Mouse (Mus musculus) macrophage (primary cell): ENCODE results near the gene Gm17364. TPM values are rescaled to one million over a fixed set of nuclear protein-coding genes. Genes with fewer than 3 reads are reported as not detected.

Experiments used
- H3K27ac ChIP-seq: fragments of 350-480 bp; formaldehyde crosslinking; 2 replicates; pipeline ENCODE4 v1.9.0; 2021
- H3K36me3 ChIP-seq: fragments of 350-480 bp; formaldehyde crosslinking; 2 replicates; pipeline ENCODE4 v1.9.0; 2021; ENCODE audit errors: inconsistent target
- H3K4me3 ChIP-seq: fragments of 350-480 bp; formaldehyde crosslinking; 2 replicates; pipeline ENCODE4 v1.9.0; 2021; ENCODE audit errors: inconsistent target
- H3K79me2 ChIP-seq: fragments of 350-480 bp; formaldehyde crosslinking; 2 replicates; pipeline ENCODE4 v1.9.0; 2021; ENCODE audit errors: inconsistent target
- WGBS: methylation state at CpG from one replicate; pipeline ENCODE4 v1.1.7; 2026; ENCODE audit warnings: inconsistent platforms; ENCODE audit not compliant: missing documents; 5-methylcytosine and 5-hydroxymethylcytosine counted together
- polyA plus RNA-seq: library from polyadenylated mRNA; stranded (reverse); fragments of 250-400 nt; gene quantifications from 3 replicates; pipeline ENCODE4 v1.2.4, GENCODE M21; 2018; ENCODE audit warnings: inconsistent platforms

Gm17364 gene
- polyA plus RNA-seq, 1 experiment from 2014 or later = not detected

GRCm38 (mm10) chr13:41244306-41244830, 29.4 kb downstream of the Gm17364 start:
- Histone ChIP-seq H3K36me3 (no peaks in the 10 kb centered on the region), H3K4me3 (no peak overlapping the region), H3K79me2 (no peaks in the 10 kb centered on the region), H3K27ac (no peak overlapping the region)
- WGBS = 29% methylated on average over 6 of the region's 6 CpGs

DNA sequence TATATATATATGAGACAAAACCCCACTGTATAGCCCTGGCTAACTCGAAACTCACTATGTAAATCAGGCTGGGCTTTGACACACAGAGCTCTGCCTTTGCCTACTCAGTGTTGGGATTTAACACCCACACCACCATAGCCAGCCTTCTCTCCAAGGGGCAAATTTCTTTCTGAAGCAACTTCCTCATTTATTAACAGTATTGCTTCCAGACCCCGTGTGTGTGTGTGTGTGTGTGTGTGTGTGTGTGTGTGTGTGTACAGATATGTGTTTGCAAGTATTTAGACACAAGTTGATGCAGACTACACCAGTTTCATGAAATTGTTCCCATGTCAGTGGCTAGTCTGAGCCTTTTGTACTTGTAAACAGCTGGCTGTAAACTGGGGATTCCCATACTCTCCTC, 32.2 kb downstream of the Gm17364 start:
- no peaks in the 10 kb centered on the region for H3K36me3 ChIP-seq
- no peaks in the 10 kb centered on the region for H3K79me2 ChIP-seq
- 7% methylated on average over 2 of the region's 2 CpGs for WGBS
- no peak overlapping the region for H3K4me3 ChIP-seq
- no peak overlapping the region for H3K27ac ChIP-seq

- H3K79me2 ChIP-seq = no peaks in the 10 kb centered on the region
- no peak overlapping the region for H3K4me3 ChIP-seq
- H3K27ac ChIP-seq = no peak overlapping the region
- 6% methylated on average over 5 of the region's 5 CpGs for WGBS
- H3K36me3 ChIP-seq = no peaks in the 10 kb centered on the region
Observed at GRCm38 (mm10) chr13:41238805-41239130, 35.0 kb downstream of the Gm17364 start.

GRCm38 (mm10) chr13:41238035-41238804, 35.6 kb downstream of the Gm17364 start:
- no peaks in the 10 kb centered on the region for H3K36me3 ChIP-seq
- no peak overlapping the region for H3K4me3 ChIP-seq
- WGBS = 81% methylated on average over 10 of the region's 10 CpGs
- H3K79me2 ChIP-seq = no peaks in the 10 kb centered on the region
- H3K27ac ChIP-seq = no peak overlapping the region

DNA sequence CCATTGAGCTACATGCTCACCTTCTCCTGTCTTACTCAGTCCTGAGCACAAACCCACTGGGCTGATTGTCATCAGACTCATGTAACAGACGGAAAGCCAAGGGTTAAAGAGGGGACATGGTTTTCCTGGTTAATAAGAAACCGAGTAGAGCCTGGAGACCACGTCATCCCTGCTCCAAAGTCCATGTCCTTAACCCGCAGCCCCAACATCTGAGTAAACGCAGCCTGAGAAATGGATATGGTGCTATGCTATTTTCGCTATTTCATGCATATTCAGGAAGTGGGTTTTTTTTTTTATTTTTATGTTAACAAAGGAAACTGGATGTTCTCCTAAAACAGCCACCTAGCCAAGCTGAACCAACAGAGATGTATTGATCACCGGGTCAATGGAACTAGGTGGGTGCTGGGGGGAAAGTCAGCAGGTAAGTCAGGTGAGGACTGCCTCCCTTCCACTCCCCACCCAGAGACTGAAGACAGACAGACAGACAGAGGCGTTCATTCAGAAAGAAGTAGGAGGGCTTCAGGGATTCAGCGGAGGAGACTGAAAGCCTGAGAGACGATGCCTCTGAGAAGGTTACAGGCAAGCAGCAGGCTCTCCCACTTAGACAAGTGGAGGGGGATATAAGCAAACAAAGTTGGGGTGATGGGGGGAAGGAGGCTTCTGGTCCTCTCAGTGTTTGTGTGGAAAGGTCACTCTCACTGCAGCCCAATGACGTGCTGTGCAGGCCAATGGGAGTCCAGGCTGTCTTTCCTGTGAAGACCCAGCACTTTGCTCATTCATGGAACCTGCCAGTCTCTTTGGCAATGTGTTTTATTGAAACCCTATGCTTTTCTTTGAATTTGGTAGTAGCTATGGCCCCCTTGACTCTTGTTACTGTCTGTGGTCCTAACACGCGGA, 37.7 kb downstream of the Gm17364 start:
- 48% methylated on average over 13 of the region's 13 CpGs for WGBS
- H3K79me2 ChIP-seq = no peaks in the 10 kb centered on the region
- H3K27ac ChIP-seq = no peak overlapping the region
- H3K36me3 ChIP-seq = no peaks in the 10 kb centered on the region
- H3K4me3 ChIP-seq = no peak overlapping the region

- no peaks in the 10 kb centered on the region for H3K79me2 ChIP-seq
- H3K36me3 ChIP-seq = no peaks in the 10 kb centered on the region
- H3K4me3 ChIP-seq = no peak overlapping the region
- 92% methylated on average over 6 of the region's 6 CpGs for WGBS
- no peak overlapping the region for H3K27ac ChIP-seq
Observed at GRCm38 (mm10) chr13:41235181-41235580, 38.6 kb downstream of the Gm17364 start.

- Histone ChIP-seq H3K27ac (no peak overlapping the region), H3K36me3 (no peaks in the 10 kb centered on the region), H3K79me2 (no peaks in the 10 kb centered on the region), H3K4me3 (no peak overlapping the region)
- WGBS = 95% methylated on average over 7 of the region's 7 CpGs
Observed at GRCm38 (mm10) chr13:41233241-41233640, 40.5 kb downstream of the Gm17364 start.

DNA sequence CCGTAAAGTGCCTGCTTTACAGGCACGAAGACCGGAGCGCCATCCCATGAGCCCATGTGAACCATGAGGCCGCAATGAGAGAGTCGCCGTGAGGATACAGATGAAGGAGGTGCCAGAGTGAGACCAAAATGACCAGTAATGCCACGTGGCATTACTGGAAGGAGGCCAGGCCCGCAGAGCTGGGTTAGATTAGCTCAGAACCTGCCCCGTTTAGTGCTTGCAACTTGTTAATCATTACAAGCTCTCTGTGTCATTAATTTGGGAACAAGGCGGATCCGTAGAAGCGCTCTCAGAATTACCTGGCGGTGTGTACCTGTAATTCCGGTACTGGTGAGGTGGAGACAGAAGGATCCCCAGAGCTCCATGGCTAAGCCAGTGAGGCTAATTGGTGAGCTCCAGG, 41.6 kb downstream of the Gm17364 start:
- 98% methylated on average over 12 of the region's 15 CpGs for WGBS
- Histone ChIP-seq H3K4me3 (no peak overlapping the region), H3K36me3 (no peaks in the 10 kb centered on the region), H3K27ac (no peak overlapping the region), H3K79me2 (no peaks in the 10 kb centered on the region)

DNA sequence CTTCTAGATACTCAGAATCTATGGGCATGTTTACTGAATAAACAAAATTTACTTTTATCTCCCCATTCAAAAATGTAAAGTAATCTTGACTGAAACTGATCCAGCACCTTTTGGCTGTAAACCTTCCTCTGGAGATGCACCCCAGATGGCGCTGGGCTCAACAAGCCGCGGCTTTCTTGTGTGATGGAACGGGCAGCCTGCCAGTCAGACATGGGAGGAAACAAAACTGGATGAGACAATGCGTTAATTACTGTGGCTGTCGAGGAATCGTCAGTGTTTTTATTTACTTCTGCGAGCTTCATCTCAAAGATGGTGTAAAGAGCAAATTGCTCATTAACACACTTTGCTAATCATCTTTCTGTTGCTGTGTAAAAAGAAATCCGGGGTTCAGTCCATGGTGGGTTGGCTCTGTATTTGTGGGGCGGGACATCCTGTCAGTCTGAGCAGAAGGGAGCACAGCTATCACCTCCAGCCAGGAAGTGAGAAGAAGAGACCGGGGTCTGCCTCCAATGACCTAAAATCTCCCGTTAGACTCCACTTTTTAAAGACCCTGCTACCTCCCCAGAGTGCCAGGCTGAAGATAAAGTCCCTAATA, 42.3 kb downstream of the Gm17364 start:
- no peaks in the 10 kb centered on the region for H3K79me2 ChIP-seq
- no peak overlapping the region for H3K27ac ChIP-seq
- H3K36me3 ChIP-seq = no peaks in the 10 kb centered on the region
- no peak overlapping the region for H3K4me3 ChIP-seq
- 97% methylated on average over 11 of the region's 12 CpGs for WGBS

GRCm38 (mm10) chr13:41230256-41230655, 43.5 kb downstream of the Gm17364 start:
- H3K27ac ChIP-seq = peak overlapping the region; percentile 49
- 8% methylated on average over 4 of the region's 5 CpGs for WGBS
- no peaks in the 10 kb centered on the region for H3K36me3 ChIP-seq
- no peaks in the 10 kb centered on the region for H3K79me2 ChIP-seq
- no peak overlapping the region for H3K4me3 ChIP-seq

DNA sequence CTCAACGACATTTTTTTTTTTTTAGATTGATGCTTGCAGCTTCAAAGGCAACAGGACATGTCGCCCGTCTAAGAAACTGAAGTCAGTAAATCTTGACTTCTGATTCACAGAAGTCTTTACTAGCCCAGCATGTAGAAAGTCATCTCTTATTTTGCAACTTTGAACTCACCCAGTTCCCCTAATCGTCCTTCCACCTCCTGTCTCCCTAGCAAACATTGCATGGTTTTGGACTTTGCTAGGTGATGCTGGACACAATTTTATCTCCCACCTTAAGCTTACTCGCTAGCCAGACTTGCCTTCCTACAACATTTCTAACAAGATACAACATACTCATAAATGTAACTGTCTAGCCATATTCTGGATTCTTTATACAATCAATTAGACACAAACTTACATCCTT, 45.7 kb downstream of the Gm17364 start:
- no peak overlapping the region for H3K27ac ChIP-seq
- 70% methylated on average over 5 of the region's 5 CpGs for WGBS

DNA sequence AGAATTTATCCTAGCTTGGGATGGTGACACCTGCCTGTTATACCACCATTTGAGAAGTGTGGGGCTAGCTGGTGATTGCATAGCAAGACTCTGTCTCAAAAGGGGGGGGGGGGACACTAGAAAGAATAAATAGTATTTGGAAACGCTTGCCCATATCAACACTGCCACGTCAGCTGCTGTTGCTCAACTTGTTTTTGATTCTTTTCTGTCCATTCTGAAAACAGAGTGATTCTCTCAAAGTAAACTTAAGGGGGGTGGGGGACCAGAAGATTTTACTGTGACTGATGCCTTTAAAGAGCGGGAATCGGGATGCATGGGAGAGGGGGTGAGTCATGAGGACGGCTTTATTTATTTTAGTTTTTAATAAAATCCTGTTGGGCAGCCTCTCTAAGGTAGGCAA, 47.3 kb downstream of the Gm17364 start:
- Histone ChIP-seq H3K27ac (no peak overlapping the region), H3K4me3 (no peak overlapping the region), H3K36me3 (no peaks in the 10 kb centered on the region), H3K79me2 (no peaks in the 10 kb centered on the region)
- 78% methylated on average over 5 of the region's 5 CpGs for WGBS

More for the DNA sequence above, 45.7 kb downstream of the Gm17364 start:
- Histone ChIP-seq H3K79me2 (no peaks in the 10 kb centered on the region), H3K4me3 (no peak overlapping the region), H3K36me3 (no peaks in the 10 kb centered on the region)
